Mouse (Mus musculus) lung, adult 2 months (tissue): ENCODE measurements at regions not wholly inside any gene's neighbourhood (a gene's known extent, or its start where the extent isn't known, plus 50 kb on each side); places are given as distances from the start of the nearest gene placed in this dataset.

ENCODE experiments used
- CTCF ChIP-seq: fragments of 200-500 bp; IDR thresholded peaks from 2 replicates; pipeline ENCODE4 v1.5.1; 2011; ENCODE audit warnings: mild to moderate bottlenecking, low read length, control low read depth; ENCODE audit not compliant: insufficient read depth
- POLR2A ChIP-seq: fragments of 200-500 bp; IDR thresholded peaks from 2 replicates; pipeline ENCODE4 v1.6.1; 2011; ENCODE audit warnings: low read depth, mild to moderate bottlenecking, control low read depth, low read length, borderline replicate concordance; ENCODE audit errors: extremely low read depth

DNA sequence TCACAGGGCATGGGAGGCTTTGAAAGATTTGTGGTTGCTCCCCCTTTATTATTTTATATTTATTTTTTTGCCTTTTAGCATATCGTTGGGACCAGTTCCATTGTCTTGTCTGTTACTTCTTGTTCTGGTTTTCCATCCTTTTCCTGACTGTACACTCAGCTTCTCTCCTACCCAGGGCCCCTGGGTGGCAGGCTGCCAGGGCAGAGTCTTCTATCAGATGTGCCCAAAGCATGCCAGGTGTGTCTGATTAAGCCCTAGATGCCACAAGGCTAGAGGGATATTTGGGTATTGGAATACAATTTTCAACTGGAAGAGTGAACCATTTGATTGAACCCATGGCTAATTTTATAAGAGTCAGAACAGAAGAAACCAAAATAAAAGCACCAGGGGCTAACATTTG lies 236.2 kb downstream of the Bcl11a start:
- TF ChIP-seq POLR2A (no peak), CTCF (no peak)
